Mouse (Mus musculus) liver, postnatal 0 days (tissue): ENCODE measurements around the gene Rbm4b. TPM values are rescaled to one million over a fixed set of nuclear protein-coding genes. Genes with fewer than 3 reads are reported as not detected.
"Not testable (repeated sequence)": the region's sequence is repeated elsewhere in the genome, so short reads cannot be mapped to it uniquely, and the experiment has no call there.

Experiments used
- ATAC-seq: fragments of 200-750 bp; cut with Nextera tagmentation; 2 replicates; pipeline ENCODE4 v1.8.0; 2017; ENCODE audit warnings: mild to moderate bottlenecking, moderate library complexity
- DNase-seq: peaks from one replicate; pipeline ENCODE4 v3.0.0-alpha.2; 2016
- H3K27ac ChIP-seq: fragments of 300-500 bp; sonication (generic); 2 replicates; pipeline ENCODE4 v1.5.1; 2014; ENCODE audit warnings: antibody characterized with exemption, moderate library complexity, mild to moderate bottlenecking, low read depth
- H3K27me3 ChIP-seq: fragments of 300-500 bp; sonication (generic); 2 replicates; pipeline ENCODE4 v1.6.1; 2014; ENCODE audit warnings: low read length, control low read depth, mixed read lengths; ENCODE audit not compliant: insufficient read depth
- H3K36me3 ChIP-seq: fragments of 300-500 bp; sonication (generic); replicated peaks from 2 replicates; pipeline ENCODE4 v1.6.1; 2014; ENCODE audit warnings: mild to moderate bottlenecking, control low read depth, low read length, moderate library complexity, mixed read lengths; ENCODE audit not compliant: insufficient read depth
- H3K4me1 ChIP-seq: fragments of 300-500 bp; sonication (generic); 2 replicates; pipeline ENCODE4 v1.6.1; 2014; ENCODE audit warnings: antibody characterized with exemption, mild to moderate bottlenecking, control low read depth; ENCODE audit not compliant: insufficient read depth
- H3K4me2 ChIP-seq: fragments of 300-500 bp; sonication (generic); 2 replicates; pipeline ENCODE4 v1.6.1; 2014; ENCODE audit warnings: low read depth, mild to moderate bottlenecking, low read length, moderate library complexity, mixed read lengths
- H3K4me3 ChIP-seq: fragments of 300-500 bp; sonication (generic); 2 replicates; pipeline ENCODE4 v1.5.1; 2014; ENCODE audit warnings: low read depth, low read length
- H3K9ac ChIP-seq: fragments of 300-500 bp; sonication (generic); replicated peaks from 2 replicates; pipeline ENCODE4 v1.6.1; 2014; ENCODE audit warnings: mild to moderate bottlenecking, moderate library complexity
- H3K9me3 ChIP-seq: fragments of 300-500 bp; sonication (generic); 2 replicates; pipeline ENCODE4 v1.6.1; 2016; ENCODE audit warnings: mild to moderate bottlenecking, control low read depth, low read length, mixed read lengths
- CTCF ChIP-seq: sonication (generic); IDR thresholded peaks from 2 replicates; pipeline ENCODE4 v1.5.1; 2016; ENCODE audit warnings: antibody characterized with exemption, low read depth
- EP300 ChIP-seq: IDR thresholded peaks from 2 replicates; pipeline ENCODE4 v1.6.1; 2016; ENCODE audit warnings: antibody characterized with exemption, low read depth, mild to moderate bottlenecking
- WGBS: fragments of 180-500 bp; shearing (Covaris S2); extraction: QIAGEN DNeasy Blood & Tissue Kit; methylation state at CpG from one replicate; pipeline ENCODE4 v1.1.7; 2014; ENCODE audit not compliant: insufficient replicate concordance; 5-methylcytosine and 5-hydroxymethylcytosine counted together
- polyA plus RNA-seq: library from polyadenylated mRNA; unstranded; fragments of >200 nt; fragmentation: Nextera tagmentation; extraction: Ambion mirVana; gene quantifications from 2 replicates; pipeline ENCODE4 v1.2.1, GENCODE M21; 2015

Rbm4b gene
- polyA plus RNA-seq, 1 experiment from 2014 or later, result 14.1 TPM

DNA sequence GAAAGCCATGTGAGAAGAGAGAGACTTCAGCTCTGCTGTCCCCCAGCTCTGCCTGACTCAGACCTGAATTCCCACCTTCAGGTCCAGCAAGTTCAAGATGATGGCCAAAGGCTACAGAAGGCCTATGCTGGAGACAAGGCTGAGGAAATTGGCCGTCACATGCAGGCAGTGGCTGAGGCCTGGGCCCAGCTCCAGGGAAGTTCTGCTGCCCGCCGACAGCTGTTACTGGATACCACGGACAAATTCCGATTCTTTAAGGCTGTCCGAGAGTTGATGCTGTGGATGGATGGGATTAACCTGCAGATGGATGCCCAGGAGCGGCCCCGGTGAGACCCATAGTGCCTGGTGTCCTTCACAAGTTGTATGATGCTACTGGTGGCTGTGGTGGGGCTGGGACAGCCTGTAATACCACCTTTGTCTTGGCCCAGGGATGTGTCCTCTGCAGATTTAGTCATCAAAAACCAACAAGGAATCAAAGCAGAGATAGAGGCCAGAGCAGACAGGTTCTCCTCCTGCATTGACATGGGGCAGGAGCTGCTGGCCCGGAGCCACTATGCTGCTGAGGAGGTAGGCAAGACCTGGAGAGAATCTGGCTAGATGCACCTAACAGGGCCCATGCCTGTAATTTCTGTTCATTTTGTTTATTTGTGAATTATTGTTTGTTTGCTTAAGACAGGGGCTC lies 8.5 kb upstream of the Rbm4b start:
- ATAC-seq, result no peak
- 79% methylated on average over 9 of the region's 9 CpGs for WGBS
- no peak for DNase-seq
- no peaks in the 10 kb centered on the region for H3K27me3 ChIP-seq
- TF ChIP-seq EP300, result no peak
- no peak for TF ChIP-seq CTCF
- no peaks in the 10 kb centered on the region for H3K9me3 ChIP-seq
- H3K36me3 ChIP-seq, result no peaks in the 10 kb centered on the region
- H3K9ac ChIP-seq, result no peak overlapping the region
- H3K4me2 ChIP-seq, result no peak overlapping the region
- no peak overlapping the region for H3K27ac ChIP-seq
- H3K4me3 ChIP-seq, result no peak overlapping the region
- H3K4me1 ChIP-seq, result no peaks in the 10 kb centered on the region

DNA sequence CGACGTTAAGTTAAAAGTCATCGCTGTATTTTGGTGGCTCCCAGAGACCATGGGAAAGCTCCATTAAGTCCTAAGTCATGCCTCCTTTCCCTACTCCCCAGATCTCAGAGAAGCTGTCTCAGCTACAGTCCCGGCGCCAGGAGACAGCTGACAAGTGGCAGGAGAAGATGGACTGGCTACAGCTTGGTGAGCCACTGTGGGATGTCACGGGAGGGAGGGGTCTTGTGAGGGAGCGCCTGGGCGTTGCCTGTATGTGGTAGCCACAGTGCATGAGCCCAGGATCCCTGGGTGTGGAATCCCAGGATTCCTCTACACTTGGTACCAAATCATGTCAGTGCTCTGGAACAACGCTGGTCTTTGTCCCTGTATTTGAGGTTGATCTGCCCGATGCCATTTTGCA lies 7.8 kb upstream of the Rbm4b start:
- DNase-seq (no peak), ATAC-seq (no peak)
- Histone ChIP-seq H3K36me3 (no peaks in the 10 kb centered on the region), H3K4me2 (no peak overlapping the region), H3K9me3 (no peaks in the 10 kb centered on the region), H3K4me1 (no peaks in the 10 kb centered on the region), H3K4me3 (no peak overlapping the region), H3K27me3 (no peaks in the 10 kb centered on the region), H3K27ac (no peak overlapping the region), H3K9ac (no peak overlapping the region)
- no peak for TF ChIP-seq CTCF
- no peak for TF ChIP-seq EP300
- WGBS, result 82% methylated on average over 10 of the region's 10 CpGs

DNA sequence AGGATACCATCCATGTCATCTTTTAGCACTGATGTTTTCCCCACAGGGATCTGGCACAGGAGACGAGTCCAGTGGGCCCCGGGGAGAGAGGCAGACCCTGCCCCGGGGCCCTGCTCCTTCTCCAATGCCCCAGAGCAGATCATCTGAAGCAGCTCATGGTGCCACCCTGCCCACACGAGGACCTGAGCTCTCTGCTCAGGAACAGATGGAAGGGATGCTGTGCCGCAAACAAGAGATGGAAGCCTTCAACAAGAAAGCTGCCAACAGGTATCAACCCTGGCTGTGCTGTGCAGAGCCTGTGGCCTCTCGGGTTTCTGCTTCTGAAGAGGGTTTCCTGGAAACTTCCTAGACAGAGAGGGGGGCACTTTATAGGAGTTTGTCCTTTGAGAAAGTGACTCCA lies 6.3 kb upstream of the Rbm4b start:
- TF ChIP-seq EP300 (no peak), CTCF (no peak)
- WGBS, result 75% methylated on average over 6 of the region's 6 CpGs
- ATAC-seq (no peak), DNase-seq (no peak)
- H3K27me3 ChIP-seq, result no peaks in the 10 kb centered on the region
- H3K4me1 ChIP-seq, result no peaks in the 10 kb centered on the region
- no peak overlapping the region for H3K27ac ChIP-seq
- H3K4me2 ChIP-seq, result no peak overlapping the region
- H3K9ac ChIP-seq, result no peak overlapping the region
- H3K36me3 ChIP-seq, result no peaks in the 10 kb centered on the region
- H3K9me3 ChIP-seq, result no peaks in the 10 kb centered on the region
- no peak overlapping the region for H3K4me3 ChIP-seq

DNA sequence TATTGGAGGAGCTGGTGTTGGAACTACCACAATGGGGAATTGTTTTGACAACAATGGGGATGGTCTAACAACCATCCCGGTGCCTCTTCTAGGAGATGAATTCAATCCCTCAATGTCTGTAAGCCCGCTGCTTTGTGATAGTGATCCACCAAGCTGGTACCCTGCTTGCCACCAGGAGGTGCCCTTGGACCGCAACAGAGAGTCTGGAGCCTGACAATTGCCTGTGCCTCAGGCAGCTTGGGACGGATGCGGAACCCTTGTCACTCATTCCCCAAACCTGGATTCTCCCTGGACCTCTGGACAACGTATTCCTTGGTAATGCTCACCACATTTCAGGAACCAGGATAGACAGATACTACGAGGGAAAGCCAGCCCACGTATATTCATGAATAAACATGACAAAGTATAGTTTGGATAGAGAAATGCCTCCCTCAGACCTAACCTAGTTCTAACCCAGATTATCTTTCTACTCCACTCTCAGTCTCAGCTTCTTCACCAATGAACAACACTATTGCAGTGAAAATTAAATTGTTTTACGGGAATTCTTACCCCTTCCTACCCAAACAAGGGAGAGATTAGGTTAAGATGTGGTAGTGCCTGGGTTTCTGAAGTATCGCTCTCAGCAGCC lies 618 bp upstream of the Rbm4b start:
- no peaks in the 10 kb centered on the region for H3K27me3 ChIP-seq
- H3K36me3 ChIP-seq, result peaks cover 8% of the 10 kb centered on the region
- H3K9me3 ChIP-seq, result no peaks in the 10 kb centered on the region
- ATAC-seq (peak; percentile 74), DNase-seq (peak; percentile 92)
- H3K4me3 ChIP-seq, result peak overlapping the region; percentile 69
- H3K9ac ChIP-seq, result peak overlapping the region; percentile 66
- H3K4me2 ChIP-seq, result peak overlapping the region; percentile 89
- H3K4me1 ChIP-seq, result peaks cover 6% of the 10 kb centered on the region
- WGBS, result 0% methylated on average over 10 of the region's 10 CpGs
- H3K27ac ChIP-seq, result peak overlapping the region; percentile 90
- TF ChIP-seq EP300 (no peak), CTCF (peak; percentile 99)

DNA sequence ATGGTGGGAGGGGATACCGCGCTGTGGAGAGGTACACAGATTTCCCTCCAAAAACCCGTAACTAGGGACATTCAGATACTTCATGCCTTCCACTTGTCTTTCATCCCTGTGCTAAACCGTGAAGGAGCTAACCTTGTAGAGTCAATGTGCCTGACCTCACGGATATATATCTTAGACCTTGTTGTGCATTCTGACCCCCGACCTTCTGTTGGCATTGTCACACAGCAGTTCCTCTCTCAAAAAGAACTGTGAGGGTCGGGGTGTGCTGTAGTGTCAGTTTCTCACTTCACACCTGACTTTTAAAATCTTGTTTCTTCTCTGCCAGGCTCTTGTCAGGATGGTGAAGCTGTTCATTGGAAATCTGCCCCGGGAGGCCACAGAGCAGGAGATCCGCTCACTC lies 624 bp downstream of the Rbm4b start:
- ATAC-seq (no peak), DNase-seq (no peak)
- Histone ChIP-seq H3K4me3 (peak overlapping the region; percentile 69), H3K4me2 (peak overlapping the region; percentile 89), H3K9ac (peak overlapping the region; percentile 66), H3K36me3 (peaks cover 14% of the 10 kb centered on the region), H3K27me3 (no peaks in the 10 kb centered on the region), H3K4me1 (peaks cover 6% of the 10 kb centered on the region), H3K9me3 (no peaks in the 10 kb centered on the region), H3K27ac (peak overlapping the region; percentile 90)
- 13% methylated on average over 9 of the region's 9 CpGs for WGBS
- no peak for TF ChIP-seq EP300
- no peak for TF ChIP-seq CTCF

DNA sequence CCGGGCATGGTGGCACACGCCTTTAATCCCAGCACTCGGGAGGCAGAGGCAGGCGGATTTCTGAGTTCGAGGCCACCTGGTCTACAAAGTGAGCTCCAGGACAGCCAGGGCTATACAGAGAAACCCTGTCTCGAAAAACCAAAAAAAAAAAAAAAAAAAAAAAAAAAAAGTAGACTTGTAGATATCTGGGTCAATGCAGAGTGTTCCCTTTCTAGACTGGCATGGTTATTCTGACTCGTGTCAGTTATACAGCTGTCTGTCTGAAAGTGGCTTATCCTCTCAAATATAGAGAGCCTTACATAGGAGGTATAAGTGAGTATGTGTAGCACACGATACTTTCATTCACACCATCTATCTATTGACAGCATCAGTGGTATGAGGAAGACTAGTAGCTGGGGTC lies 4.2 kb downstream of the Rbm4b start:
- not testable (repeated sequence) for H3K4me2 ChIP-seq, H3K9me3 ChIP-seq, H3K27me3 ChIP-seq, H3K4me3 ChIP-seq, H3K4me1 ChIP-seq, H3K9ac ChIP-seq, ATAC-seq, H3K27ac ChIP-seq, DNase-seq
- WGBS, result 84% methylated on average over 7 of the region's 8 CpGs
- H3K36me3 ChIP-seq, result peaks cover 49% of the 10 kb centered on the region
